Mouse (Mus musculus) embryonic fibroblast, embryonic 13.5 days (primary cell): Measurements from ENCODE around the gene Nrap.

ENCODE experiments used
- CTCF ChIP-seq: IDR thresholded peaks from 2 replicates; pipeline ENCODE4 v1.5.1; 2011; ENCODE audit warnings: mild to moderate bottlenecking, control low read depth, low read length, moderate library complexity, borderline replicate concordance; ENCODE audit not compliant: insufficient read depth
- POLR2A ChIP-seq: IDR thresholded peaks from 2 replicates; pipeline ENCODE4 v1.6.1; 2011; ENCODE audit warnings: low read depth, mild to moderate bottlenecking, control low read depth, low read length, moderate library complexity

DNA sequence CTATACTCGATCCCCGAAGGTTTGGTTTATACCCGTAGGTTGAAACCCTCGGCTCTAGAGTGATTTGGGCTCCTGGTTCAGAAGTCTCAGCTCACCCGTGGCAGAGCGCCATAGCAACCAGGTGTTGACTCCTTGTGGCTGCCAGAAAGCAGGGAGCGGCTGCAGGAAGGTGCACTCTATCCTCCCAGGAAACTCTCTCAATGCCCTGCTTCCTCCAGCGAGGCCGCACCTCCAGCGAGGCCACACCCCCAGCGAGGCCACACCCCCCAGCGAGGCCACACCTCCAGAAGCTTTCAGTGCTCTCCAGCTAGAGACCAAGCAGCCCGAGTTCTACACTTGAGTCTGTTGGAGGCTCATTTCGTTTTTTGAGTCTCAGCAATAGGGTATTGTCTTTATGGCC, 10.4 kb upstream of the Nrap start:
- no peak for TF ChIP-seq POLR2A
- TF ChIP-seq CTCF, result no peak
